Mouse (Mus musculus) ES-E14 (cell line): ENCODE results near the gene Blvrb.

Source experiments
- CHD2 ChIP-seq: IDR thresholded peaks from 2 replicates; pipeline ENCODE4 v1.6.1; 2014; ENCODE audit warnings: mild to moderate bottlenecking, low read depth, low read length, inconsistent platforms
- MAFK ChIP-seq: IDR thresholded peaks from 2 replicates; pipeline ENCODE4 v1.6.1; 2014; ENCODE audit warnings: mild to moderate bottlenecking, low read depth, low read length, inconsistent platforms; ENCODE audit not compliant: insufficient read depth
- ZC3H11A ChIP-seq: IDR thresholded peaks from 2 replicates; pipeline ENCODE4 v1.6.1; 2012; ENCODE audit warnings: low read depth, mild to moderate bottlenecking, inconsistent platforms, low read length, borderline replicate concordance
- ZNF384 ChIP-seq: IDR thresholded peaks from 2 replicates; pipeline ENCODE4 v1.6.1; 2012; ENCODE audit warnings: low read depth, low read length, inconsistent platforms

- TF ChIP-seq CHD2: no peak
- TF ChIP-seq MAFK: no peak
- TF ChIP-seq ZNF384: no peak
- TF ChIP-seq ZC3H11A: no peak
Observed at GRCm38 (mm10) chr7:27490227-27490542, 42.4 kb downstream of the Blvrb start.
